Mouse (Mus musculus) midbrain, embryonic 12.5 days (tissue): ENCODE results near the gene Onecut3. TPM values are rescaled to one million over a fixed set of nuclear protein-coding genes. Genes with fewer than 3 reads are reported as not detected.

Source experiments
- ATAC-seq: fragments of 200-750 bp; cut with Nextera tagmentation; 2 replicates; pipeline ENCODE4 v1.8.0; 2017; ENCODE audit warnings: low read depth, moderate TSS enrichment, moderate library complexity; ENCODE audit not compliant: low FRiP score
- H3K27ac ChIP-seq: fragments of 300-500 bp; sonication (generic); replicated peaks from 2 replicates; pipeline ENCODE4 v1.5.1; 2016; ENCODE audit warnings: mild to moderate bottlenecking
- H3K27me3 ChIP-seq: fragments of 300-500 bp; sonication (generic); 2 replicates; pipeline ENCODE4 v1.6.1; 2016; ENCODE audit warnings: mild to moderate bottlenecking
- H3K36me3 ChIP-seq: fragments of 300-500 bp; sonication (generic); 2 replicates; pipeline ENCODE4 v1.6.1; 2016
- H3K4me1 ChIP-seq: fragments of 300-500 bp; sonication (generic); 2 replicates; pipeline ENCODE4 v1.6.1; 2016
- H3K4me2 ChIP-seq: fragments of 300-500 bp; sonication (generic); replicated peaks from 2 replicates; pipeline ENCODE4 v1.6.1; 2016; ENCODE audit warnings: mild to moderate bottlenecking, moderate library complexity
- H3K4me3 ChIP-seq: fragments of 300-500 bp; sonication (generic); 2 replicates; pipeline ENCODE4 v1.5.1; 2016; ENCODE audit warnings: mild to moderate bottlenecking
- H3K9ac ChIP-seq: fragments of 300-500 bp; sonication (generic); replicated peaks from 2 replicates; pipeline ENCODE4 v1.6.1; 2016; ENCODE audit warnings: mild to moderate bottlenecking, moderate library complexity
- H3K9me3 ChIP-seq: fragments of 300-500 bp; sonication (generic); 2 replicates; pipeline ENCODE4 v1.6.1; 2016; ENCODE audit warnings: mild to moderate bottlenecking
- WGBS: fragments of 180-500 bp; shearing (Covaris S2); methylation state at CpG from one replicate; pipeline ENCODE4 v1.1.7; 2016; 5-methylcytosine and 5-hydroxymethylcytosine counted together
- polyA plus RNA-seq: library from polyadenylated mRNA; unstranded; fragments of >200 nt; fragmentation: Nextera tagmentation; extraction: Ambion mirVana; gene quantifications from 2 replicates; pipeline ENCODE4 v1.2.1, GENCODE M21; 2016

Onecut3 gene
- polyA plus RNA-seq, 1 experiment from 2014 or later = 2.8 TPM

GRCm38 (mm10) chr10:80559431-80559830 is 64.8 kb downstream of the Onecut3 start:
- Histone ChIP-seq H3K27ac (no peak overlapping the region), H3K27me3 (no peaks in the 10 kb centered on the region), H3K9me3 (no peaks in the 10 kb centered on the region), H3K9ac (no peak overlapping the region; the same call in 1 of the 2 replicates), H3K4me2 (no peak overlapping the region), H3K4me1 (peaks cover 37% of the 10 kb centered on the region), H3K36me3 (no peaks in the 10 kb centered on the region), H3K4me3 (no peak overlapping the region)
- WGBS = 90% methylated on average over 7 of the region's 7 CpGs
- no peak for ATAC-seq

- Histone ChIP-seq H3K9me3 (no peaks in the 10 kb centered on the region), H3K4me1 (peaks cover 38% of the 10 kb centered on the region), H3K27me3 (no peaks in the 10 kb centered on the region), H3K4me2 (peak overlapping the region; percentile 93), H3K36me3 (no peaks in the 10 kb centered on the region), H3K27ac (no peak overlapping the region; the same call in 1 of the 2 replicates), H3K9ac (peak overlapping the region; percentile 89), H3K4me3 (peak overlapping the region; percentile 95)
- no peak; the same call in 1 of the 2 replicates for ATAC-seq
- WGBS = 2% methylated on average over 13 of the region's 13 CpGs
Observed at GRCm38 (mm10) chr10:80560621-80561020, 66.0 kb downstream of the Onecut3 start.

- H3K4me1 ChIP-seq = peaks cover 45% of the 10 kb centered on the region
- no peaks in the 10 kb centered on the region for H3K27me3 ChIP-seq
- WGBS = under 1% methylated on average over 71 of the region's 72 CpGs
Observed at GRCm38 (mm10) chr10:80561116-80561944, 66.7 kb downstream of the Onecut3 start, which contains the start of gene Rexo1. TSS of gene Rexo1 (minus strand) at chr10:80561560.

GRCm38 (mm10) chr10:80566375-80567092 is 71.9 kb downstream of the Onecut3 start:
- Histone ChIP-seq H3K4me3 (peak overlapping the region; percentile 12; the same call in 1 of the 2 replicates), H3K9ac (no peak overlapping the region), H3K9me3 (no peaks in the 10 kb centered on the region), H3K4me2 (peak overlapping the region; percentile 38), H3K4me1 (peaks cover 47% of the 10 kb centered on the region), H3K27me3 (no peaks in the 10 kb centered on the region), H3K27ac (peak overlapping the region; percentile 74), H3K36me3 (no peaks in the 10 kb centered on the region)
- ATAC-seq = peak; percentile 64
- WGBS = 10% methylated on average over 17 of the region's 17 CpGs

More at GRCm38 (mm10) chr10:80561116-80561944, 66.7 kb downstream of the Onecut3 start, which contains the start of gene Rexo1:
- Histone ChIP-seq H3K9ac (peak within 1 kb of the TSS; percentile 89), H3K9me3 (no peaks in the 10 kb centered on the region), H3K36me3 (no peaks in the 10 kb centered on the region), H3K27ac (peak within 1 kb of the TSS; percentile 87), H3K4me3 (peak within 1 kb of the TSS; percentile 95), H3K4me2 (peak within 1 kb of the TSS; percentile 93)
- ATAC-seq = peak; percentile 70

Other genes with a start within 250 kb of the Onecut3 start
- 205 and 213 TPM in 2 replicates for gene Ndufs7, start 245.7 kb upstream of the Onecut3 start, polyA plus RNA-seq
- gene Gamt, start 233.8 kb upstream of the Onecut3 start, polyA plus RNA-seq = 28.1 and 29.5 TPM in 2 replicates
- 61.2 and 71.3 TPM in 2 replicates for gene Dazap1, start 233.3 kb upstream of the Onecut3 start, polyA plus RNA-seq
- gene Rps15, start 202.4 kb upstream of the Onecut3 start, polyA plus RNA-seq = 671 and 694 TPM in 2 replicates
- 181 and 193 TPM in 2 replicates for gene Apc2, start 198.9 kb upstream of the Onecut3 start, polyA plus RNA-seq
- 36.2 and 44.5 TPM in 2 replicates for gene 2310011J03Rik, start 174.3 kb upstream of the Onecut3 start, polyA plus RNA-seq
- 2.4 and 3.7 TPM in 2 replicates for gene Pcsk4, start 165.3 kb upstream of the Onecut3 start, polyA plus RNA-seq
- gene Reep6, start 164.9 kb upstream of the Onecut3 start, polyA plus RNA-seq = 3.1 and 4.3 TPM in 2 replicates
- gene Adamtsl5, start 146.4 kb upstream of the Onecut3 start, polyA plus RNA-seq = 0.38 and 0.79 TPM in 2 replicates
- gene Plk5, start 138.4 kb upstream of the Onecut3 start, polyA plus RNA-seq = 0.31 and 0.52 TPM in 2 replicates
- 18.4 and 19.7 TPM in 2 replicates for gene Mex3d, start 107.2 kb upstream of the Onecut3 start, polyA plus RNA-seq
- 288 and 314 TPM in 2 replicates for gene Mbd3, start 95.3 kb upstream of the Onecut3 start, polyA plus RNA-seq
- 398 and 414 TPM in 2 replicates for gene Uqcr11, start 88.0 kb upstream of the Onecut3 start, polyA plus RNA-seq
- 185 and 191 TPM in 2 replicates for gene Tcf3, start 61.2 kb upstream of the Onecut3 start, polyA plus RNA-seq
- 0.78 and 0.97 TPM in 2 replicates for gene Atp8b3, start 44.3 kb downstream of the Onecut3 start, polyA plus RNA-seq
- 36.5 and 37.3 TPM in 2 replicates for gene Rexo1, start 66.7 kb downstream of the Onecut3 start, polyA plus RNA-seq
- 6.1 and 6.2 TPM in 2 replicates for gene Klf16, start 82.5 kb downstream of the Onecut3 start, polyA plus RNA-seq
- 104 and 105 TPM in 2 replicates for gene Abhd17a, start 95.5 kb downstream of the Onecut3 start, polyA plus RNA-seq
- gene Scamp4, start 108.0 kb downstream of the Onecut3 start, polyA plus RNA-seq = 63.1 and 68.4 TPM in 2 replicates
- gene Adat3, start 108.0 kb downstream of the Onecut3 start, polyA plus RNA-seq = 7.8 and 8.7 TPM in 2 replicates
- gene Gm49322, start 111.2 kb downstream of the Onecut3 start, polyA plus RNA-seq = 6.0 and 7.5 TPM in 2 replicates
- gene Csnk1g2, start 128.0 kb downstream of the Onecut3 start, polyA plus RNA-seq = 180 and 194 TPM in 2 replicates
- gene Btbd2, start 162.2 kb downstream of the Onecut3 start, polyA plus RNA-seq = 82.7 and 95.3 TPM in 2 replicates
- gene Mknk2, start 183.3 kb downstream of the Onecut3 start, polyA plus RNA-seq = 83.6 and 86.5 TPM in 2 replicates
- 60.4 and 67.0 TPM in 2 replicates for gene Mob3a, start 207.1 kb downstream of the Onecut3 start, polyA plus RNA-seq
- 24.9 and 29.9 TPM in 2 replicates for gene Izumo4, start 207.3 kb downstream of the Onecut3 start, polyA plus RNA-seq
- gene Ap3d1, start 247.4 kb downstream of the Onecut3 start, polyA plus RNA-seq = 94.0 and 99.1 TPM in 2 replicates